Mouse (Mus musculus) embryonic facial prominence, embryonic 13.5 days (tissue): ENCODE results near the gene Tacstd2. TPM values are rescaled to one million over a fixed set of nuclear protein-coding genes. Genes with fewer than 3 reads are reported as not detected.

Source experiments
- ATAC-seq: fragments of 200-750 bp; cut with Nextera tagmentation; 2 replicates; pipeline ENCODE4 v1.8.0; 2017; ENCODE audit warnings: low read depth; ENCODE audit not compliant: insufficient number of reproducible peaks, insufficient read depth, low FRiP score, low TSS enrichment
- H3K27ac ChIP-seq: fragments of 300-500 bp; sonication (generic); 2 replicates; pipeline ENCODE4 v1.5.1; 2015; ENCODE audit warnings: moderate library complexity, mild to moderate bottlenecking, inconsistent platforms
- H3K27me3 ChIP-seq: fragments of 300-500 bp; sonication (generic); 2 replicates; pipeline ENCODE4 v1.6.1; 2015; ENCODE audit warnings: mild to moderate bottlenecking, inconsistent platforms
- H3K36me3 ChIP-seq: fragments of 300-500 bp; sonication (generic); 2 replicates; pipeline ENCODE4 v1.6.1; 2015; ENCODE audit warnings: mild to moderate bottlenecking, inconsistent platforms
- H3K4me1 ChIP-seq: fragments of 300-500 bp; sonication (generic); 2 replicates; pipeline ENCODE4 v1.6.1; 2015; ENCODE audit warnings: inconsistent platforms
- H3K4me2 ChIP-seq: fragments of 300-500 bp; sonication (generic); 2 replicates; pipeline ENCODE4 v1.6.1; 2015; ENCODE audit warnings: moderate library complexity, mild to moderate bottlenecking, inconsistent platforms
- H3K4me3 ChIP-seq: fragments of 300-500 bp; sonication (generic); 2 replicates; pipeline ENCODE4 v1.5.1; 2015; ENCODE audit warnings: mild to moderate bottlenecking, inconsistent platforms
- H3K9ac ChIP-seq: fragments of 300-500 bp; sonication (generic); 2 replicates; pipeline ENCODE4 v1.6.1; 2015; ENCODE audit warnings: mild to moderate bottlenecking, inconsistent platforms
- H3K9me3 ChIP-seq: fragments of 300-500 bp; sonication (generic); 2 replicates; pipeline ENCODE4 v1.6.1; 2016; ENCODE audit warnings: inconsistent platforms
- WGBS: fragments of 180-500 bp; shearing (Covaris S2); methylation state at CpG from one replicate; pipeline ENCODE4 v1.1.7; 2015; ENCODE audit warnings: mixed read lengths; 5-methylcytosine and 5-hydroxymethylcytosine counted together
- polyA plus RNA-seq: library from polyadenylated mRNA; unstranded; fragments of >200 nt; fragmentation: Nextera tagmentation; extraction: Ambion mirVana; gene quantifications from 2 replicates; pipeline ENCODE4 v1.2.1, GENCODE M21; 2015

The Tacstd2 gene
- polyA plus RNA-seq = 54.0 and 61.6 TPM in 2 replicates

GRCm38 (mm10) chr6:67535777-67536054, at the start of gene Tacstd2:
TSS of gene Tacstd2 (minus strand) at chr6:67535796.
- Histone ChIP-seq H3K4me2 (peak within 1 kb of the TSS; percentile 87), H3K4me1 (peaks cover 25% of the 10 kb centered on the region), H3K27ac (no peak within 1 kb of the TSS), H3K36me3 (no peaks in the 10 kb centered on the region), H3K27me3 (peaks cover 70% of the 10 kb centered on the region), H3K9me3 (no peaks in the 10 kb centered on the region), H3K9ac (peak within 1 kb of the TSS; percentile 63), H3K4me3 (peak within 1 kb of the TSS; percentile 50)
- peak; percentile 33; the same call in 1 of the 2 replicates for ATAC-seq
- WGBS = 3% methylated on average over 8 of the region's 8 CpGs

GRCm38 (mm10) chr6:67566270-67566669, 30.7 kb upstream of the Tacstd2 start:
- Histone ChIP-seq H3K36me3 (no peaks in the 10 kb centered on the region), H3K9ac (no peak overlapping the region), H3K9me3 (no peaks in the 10 kb centered on the region), H3K4me1 (no peaks in the 10 kb centered on the region), H3K4me3 (no peak overlapping the region), H3K27ac (no peak overlapping the region), H3K4me2 (no peak overlapping the region), H3K27me3 (no peaks in the 10 kb centered on the region)
- no peak for ATAC-seq
- 86% methylated on average over 3 of the region's 3 CpGs for WGBS

GRCm38 (mm10) chr6:67555376-67555775, 19.8 kb upstream of the Tacstd2 start:
- Histone ChIP-seq H3K4me1 (no peaks in the 10 kb centered on the region), H3K27ac (no peak overlapping the region), H3K9me3 (no peaks in the 10 kb centered on the region), H3K4me3 (no peak overlapping the region), H3K9ac (no peak overlapping the region), H3K4me2 (no peak overlapping the region), H3K36me3 (no peaks in the 10 kb centered on the region), H3K27me3 (no peaks in the 10 kb centered on the region)
- no peak for ATAC-seq

- Histone ChIP-seq H3K9ac (no peak overlapping the region), H3K27me3 (no peaks in the 10 kb centered on the region), H3K4me2 (no peak overlapping the region), H3K36me3 (no peaks in the 10 kb centered on the region), H3K4me1 (no peaks in the 10 kb centered on the region), H3K27ac (no peak overlapping the region), H3K9me3 (no peaks in the 10 kb centered on the region), H3K4me3 (no peak overlapping the region)
- 14% methylated on average over 1 of the region's 1 CpGs for WGBS
- no peak for ATAC-seq
Observed at GRCm38 (mm10) chr6:67549550-67549949, 14.0 kb upstream of the Tacstd2 start.

GRCm38 (mm10) chr6:67535005-67535776, 405 bp downstream of the Tacstd2 start:
- peaks cover 73% of the 10 kb centered on the region for H3K27me3 ChIP-seq
- under 1% methylated on average over 62 of the region's 62 CpGs for WGBS
- peak overlapping the region; percentile 63 for H3K9ac ChIP-seq
- ATAC-seq = no peak
- H3K27ac ChIP-seq = no peak overlapping the region
- peaks cover 25% of the 10 kb centered on the region for H3K4me1 ChIP-seq
- H3K9me3 ChIP-seq = no peaks in the 10 kb centered on the region
- peak overlapping the region; percentile 87 for H3K4me2 ChIP-seq
- no peaks in the 10 kb centered on the region for H3K36me3 ChIP-seq
- H3K4me3 ChIP-seq = peak overlapping the region; percentile 50

DNA sequence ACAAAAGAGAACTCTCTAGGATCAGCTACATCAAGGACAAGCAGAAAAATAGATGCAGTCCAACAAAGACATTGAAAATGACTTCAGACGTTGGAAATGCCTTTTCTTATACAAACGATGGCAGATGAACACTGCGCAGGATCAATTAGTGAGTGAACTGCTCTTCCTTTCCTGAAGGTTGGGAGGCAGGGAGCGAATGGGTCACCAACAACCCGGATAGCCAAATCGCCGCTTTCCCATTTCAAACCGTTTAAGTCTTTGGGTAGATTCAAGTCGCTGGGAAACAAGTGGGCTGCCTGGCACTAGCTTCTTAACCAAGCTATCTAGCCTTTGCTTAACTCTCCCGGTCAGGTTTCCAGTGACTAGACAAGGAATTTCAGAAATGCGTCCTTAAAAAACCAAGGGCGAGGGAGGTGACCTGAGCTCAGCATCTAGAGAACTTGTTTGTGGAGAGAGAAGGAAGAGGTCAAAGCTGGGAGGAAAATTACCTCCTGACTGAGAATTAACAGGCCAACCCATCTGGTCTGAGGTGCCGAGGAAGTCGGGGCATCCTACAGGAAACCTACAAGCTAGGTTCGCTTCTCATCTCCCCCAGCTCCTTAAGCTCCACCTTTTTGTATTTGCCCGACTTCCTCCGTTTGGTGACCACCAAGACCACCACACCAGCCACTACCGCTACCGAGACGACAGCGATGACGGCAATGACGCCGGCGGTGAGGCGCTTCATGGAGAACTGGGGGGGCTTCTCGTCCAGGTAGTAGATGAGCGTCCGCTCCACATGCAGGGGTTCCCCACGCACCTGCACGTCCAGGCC, 1.2 kb downstream of the Tacstd2 start:
- Histone ChIP-seq H3K9me3 (no peaks in the 10 kb centered on the region), H3K36me3 (no peaks in the 10 kb centered on the region), H3K9ac (peak overlapping the region; percentile 63), H3K4me1 (peaks cover 25% of the 10 kb centered on the region), H3K27ac (no peak overlapping the region), H3K4me2 (peak overlapping the region; percentile 87), H3K4me3 (peak overlapping the region; percentile 50), H3K27me3 (peaks cover 73% of the 10 kb centered on the region)
- ATAC-seq = no peak
- 5% methylated on average over 31 of the region's 31 CpGs for WGBS

GRCm38 (mm10) chr6:67532665-67533440, 2.7 kb downstream of the Tacstd2 start:
- Histone ChIP-seq H3K4me1 (peaks cover 25% of the 10 kb centered on the region), H3K36me3 (no peaks in the 10 kb centered on the region), H3K27me3 (peaks cover 69% of the 10 kb centered on the region), H3K9ac (no peak overlapping the region), H3K9me3 (no peaks in the 10 kb centered on the region), H3K4me3 (peak overlapping the region; percentile 29), H3K4me2 (peak overlapping the region; percentile 54), H3K27ac (no peak overlapping the region)
- peak; percentile 38; the same call in 1 of the 2 replicates for ATAC-seq
- 7% methylated on average over 29 of the region's 29 CpGs for WGBS

- Histone ChIP-seq H3K4me3 (no peak overlapping the region), H3K27me3 (peaks cover 61% of the 10 kb centered on the region), H3K9me3 (no peaks in the 10 kb centered on the region), H3K4me2 (no peak overlapping the region), H3K27ac (peak overlapping the region; percentile 44; the same call in 1 of the 2 replicates), H3K36me3 (no peaks in the 10 kb centered on the region), H3K9ac (no peak overlapping the region), H3K4me1 (peaks cover 25% of the 10 kb centered on the region)
- no peak for ATAC-seq
- WGBS = 51% methylated on average over 7 of the region's 7 CpGs
Observed at GRCm38 (mm10) chr6:67531822-67532162, 3.8 kb downstream of the Tacstd2 start.

DNA sequence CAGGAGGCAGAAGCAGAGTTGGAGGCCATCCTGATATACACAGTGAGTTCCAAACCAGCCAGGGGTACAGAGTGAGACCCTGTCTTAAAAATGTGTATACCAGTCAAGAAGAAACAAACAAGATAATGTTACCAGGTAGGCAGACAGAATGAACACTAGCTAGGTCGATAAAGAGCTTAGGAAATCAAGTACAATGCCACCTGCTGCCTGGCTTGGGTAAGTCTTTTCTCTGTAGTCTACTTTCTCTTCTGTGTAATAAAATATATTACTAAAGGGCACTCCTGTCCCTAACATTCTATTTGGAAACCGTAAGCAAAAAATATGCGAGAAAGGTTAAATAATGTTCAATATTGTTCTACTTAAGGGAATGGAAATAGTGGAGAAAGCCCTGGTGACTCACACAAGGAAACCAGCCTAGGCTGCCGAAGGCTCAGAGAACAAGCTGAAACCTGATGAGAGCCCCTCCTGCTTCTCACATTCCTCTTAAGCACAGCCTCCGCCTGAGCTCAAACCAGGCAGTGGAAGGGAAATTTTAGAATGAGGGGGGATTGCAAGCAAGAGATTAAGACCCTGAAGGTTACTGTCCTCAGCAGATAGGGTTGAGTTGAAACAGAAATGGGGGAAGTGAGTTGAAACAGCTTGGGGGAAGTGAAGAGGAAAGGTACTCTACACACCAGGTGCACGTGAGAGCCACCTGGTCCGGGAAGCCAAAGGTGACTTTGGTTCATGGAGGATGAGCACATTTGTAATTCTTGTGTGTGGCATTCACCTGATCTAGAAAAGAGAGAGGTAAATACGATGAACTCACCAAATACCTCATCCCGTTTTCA, 4.4 kb downstream of the Tacstd2 start:
- H3K4me1 ChIP-seq = peaks cover 25% of the 10 kb centered on the region
- H3K4me2 ChIP-seq = no peak overlapping the region; the same call in 1 of the 2 replicates
- no peak overlapping the region for H3K9ac ChIP-seq
- no peak for ATAC-seq
- no peak overlapping the region for H3K4me3 ChIP-seq
- peak overlapping the region; percentile 44; the same call in 1 of the 2 replicates for H3K27ac ChIP-seq
- H3K9me3 ChIP-seq = no peaks in the 10 kb centered on the region
- H3K36me3 ChIP-seq = no peaks in the 10 kb centered on the region
- WGBS = 41% methylated on average over 9 of the region's 9 CpGs
- peaks cover 55% of the 10 kb centered on the region for H3K27me3 ChIP-seq

- no peak for ATAC-seq
- H3K36me3 ChIP-seq = no peaks in the 10 kb centered on the region
- H3K4me2 ChIP-seq = no peak overlapping the region
- H3K9ac ChIP-seq = no peak overlapping the region
- peaks cover 8% of the 10 kb centered on the region for H3K27me3 ChIP-seq
- H3K27ac ChIP-seq = no peak overlapping the region
- no peak overlapping the region for H3K4me3 ChIP-seq
- no peaks in the 10 kb centered on the region for H3K9me3 ChIP-seq
- no peaks in the 10 kb centered on the region for H3K4me1 ChIP-seq
- WGBS = 82% methylated on average over 5 of the region's 5 CpGs
Observed at GRCm38 (mm10) chr6:67526356-67526755, 9.2 kb downstream of the Tacstd2 start.

DNA sequence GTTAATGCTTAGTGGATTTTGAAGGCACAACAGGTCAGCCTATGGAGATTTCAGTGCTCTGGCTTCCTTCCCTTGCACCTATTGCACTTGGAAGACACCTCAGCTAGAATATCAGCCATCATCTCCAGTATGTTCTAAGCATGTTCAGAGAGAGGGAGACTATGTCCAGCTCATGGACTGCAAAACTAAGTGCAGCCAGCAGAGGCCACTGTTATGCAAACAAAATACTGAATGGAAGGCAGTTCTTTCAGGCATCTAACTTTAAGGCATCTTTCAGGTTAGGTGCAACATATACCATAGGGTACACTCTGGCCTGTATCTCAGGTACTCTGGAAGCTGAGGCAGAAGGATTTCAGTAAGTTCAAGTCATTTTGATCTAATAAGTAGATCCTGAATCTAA, 24.8 kb downstream of the Tacstd2 start:
- H3K27me3 ChIP-seq = no peaks in the 10 kb centered on the region
- no peaks in the 10 kb centered on the region for H3K9me3 ChIP-seq
- H3K36me3 ChIP-seq = no peaks in the 10 kb centered on the region
- H3K9ac ChIP-seq = no peak overlapping the region
- no peaks in the 10 kb centered on the region for H3K4me1 ChIP-seq
- no peak overlapping the region for H3K27ac ChIP-seq
- no peak overlapping the region for H3K4me3 ChIP-seq
- no peak overlapping the region for H3K4me2 ChIP-seq
- ATAC-seq = no peak
